Mouse (Mus musculus) ovary, adult 10 weeks (tissue): Measurements from ENCODE around the gene Fam213a. TPM values are rescaled to one million over a fixed set of nuclear protein-coding genes. Genes with fewer than 3 reads are reported as not detected.

Experiments
- polyA plus RNA-seq: library from polyadenylated mRNA; stranded (reverse); fragments of 350-450 nt; fragmentation: Illumina TruSeq; extraction: RNeasy Lipid Tissue Mini Kit (QIAGEN cat#74804); gene quantifications from one replicate; pipeline ENCODE4 v1.2.3, GENCODE M21; 2014

Gene Fam213a
- 336 TPM for polyA plus RNA-seq

GRCm38 (mm10) chr14:41013630-41014613, at the start of gene Fam213a:
Gene Fam213a (minus strand): TSS chr14:41013788.

GRCm38 (mm10) chr14:40966392-40966861, 47.2 kb downstream of the Fam213a start, which contains the start of gene Tspan14:
Gene Tspan14 (minus strand): TSS chr14:40966807.

Other genes starting within 250 kb of the Fam213a start
- gene Sh2d4b, start 120.5 kb downstream of the Fam213a start, polyA plus RNA-seq: 6.3 TPM
- 26.1 TPM for gene Tspan14, start 47.0 kb downstream of the Fam213a start, polyA plus RNA-seq
- gene Dydc2, start 55.4 kb upstream of the Fam213a start, polyA plus RNA-seq: 1.5 TPM
- gene Dydc1, start 59.1 kb upstream of the Fam213a start, polyA plus RNA-seq: 0.51 TPM
- 1.4 TPM for gene Mat1a, start 91.2 kb upstream of the Fam213a start, polyA plus RNA-seq
- gene Sftpa1, start 118.0 kb upstream of the Fam213a start, polyA plus RNA-seq: not detected
- gene Mbl1, start 137.7 kb upstream of the Fam213a start, polyA plus RNA-seq: not detected
- not detected for gene Sftpd, start 171.4 kb upstream of the Fam213a start, polyA plus RNA-seq